Mouse (Mus musculus) gonadal fat pad, adult 2 months (tissue): ENCODE measurements around the gene Gpr35. TPM values are rescaled to one million over a fixed set of nuclear protein-coding genes. Genes with fewer than 3 reads are reported as not detected.

Source experiments
- DNase-seq: peaks from one replicate; pipeline ENCODE4 v3.0.0-alpha.2; 2012; ENCODE audit warnings: low read depth
- polyA plus RNA-seq: library from polyadenylated mRNA; depleted of rRNA; stranded (reverse); fragments of >200 nt; gene quantifications from 2 replicates; pipeline ENCODE4 v1.2.3, GENCODE M21; 2012; rRNA removed

Gpr35 gene
- polyA plus RNA-seq = 1.7 and 2.3 TPM in 2 replicates

GRCm38 (mm10) chr1:92950607-92951006, at the start of gene Gpr35:
TSS of gene Gpr35 (plus strand) at chr1:92950865.
- no peak for DNase-seq

GRCm38 (mm10) chr1:92902786-92903185, 47.9 kb upstream of the Gpr35 start, which contains the start of gene Ankmy1:
TSS of gene Ankmy1 (minus strand) at chr1:92902906.
- no peak for DNase-seq

GRCm38 (mm10) chr1:92903627-92904026, 47.0 kb upstream of the Gpr35 start:
- DNase-seq = no peak

- no peak for DNase-seq
Observed at GRCm38 (mm10) chr1:92905703-92906310, 44.9 kb upstream of the Gpr35 start.

GRCm38 (mm10) chr1:92906779-92907631, 43.7 kb upstream of the Gpr35 start, which contains the start of gene Dusp28:
TSS of gene Dusp28 (plus strand) at chr1:92906981.
- DNase-seq = no peak

GRCm38 (mm10) chr1:92907632-92908360, 42.9 kb upstream of the Gpr35 start:
- no peak for DNase-seq

GRCm38 (mm10) chr1:92908664-92909063, 42.0 kb upstream of the Gpr35 start:
- no peak for DNase-seq

GRCm38 (mm10) chr1:92909068-92909467, 41.6 kb upstream of the Gpr35 start:
- no peak for DNase-seq

GRCm38 (mm10) chr1:92910239-92910885, 40.3 kb upstream of the Gpr35 start, which contains the start of gene Rnpepl1:
TSS of gene Rnpepl1 (plus strand) at chr1:92910783.
- DNase-seq = no peak

- DNase-seq = no peak
Observed at GRCm38 (mm10) chr1:92910925-92911720, 39.5 kb upstream of the Gpr35 start.

- DNase-seq = no peak
Observed at GRCm38 (mm10) chr1:92911721-92912138, 38.9 kb upstream of the Gpr35 start.

- no peak for DNase-seq
Observed at GRCm38 (mm10) chr1:92912286-92912685, 38.4 kb upstream of the Gpr35 start.

- no peak for DNase-seq
Observed at GRCm38 (mm10) chr1:92914239-92914638, 36.4 kb upstream of the Gpr35 start.

- no peak for DNase-seq
Observed at GRCm38 (mm10) chr1:92914993-92915392, 35.7 kb upstream of the Gpr35 start.

GRCm38 (mm10) chr1:92916725-92917124, 33.9 kb upstream of the Gpr35 start:
- no peak for DNase-seq

- DNase-seq = no peak
Observed at GRCm38 (mm10) chr1:92919151-92919550, 31.5 kb upstream of the Gpr35 start.

GRCm38 (mm10) chr1:92919775-92920174, 30.9 kb upstream of the Gpr35 start:
- no peak for DNase-seq

- DNase-seq = no peak
Observed at GRCm38 (mm10) chr1:92920474-92921200, 30.0 kb upstream of the Gpr35 start.

GRCm38 (mm10) chr1:92921496-92921895, 29.2 kb upstream of the Gpr35 start:
- DNase-seq = no peak

GRCm38 (mm10) chr1:92930171-92930706, 20.4 kb upstream of the Gpr35 start:
- DNase-seq = peak; percentile 98
